Mouse (Mus musculus): ENCODE measurements at regions not wholly inside any gene's neighbourhood (a gene's known extent, or its start where the extent isn't known, plus 50 kb on each side); places are given as distances from the start of the nearest gene placed in this dataset.

- Histone ChIP-seq H3K27me3 (no peaks in the 10 kb centered on the region), H3K4me3 (no peak overlapping the region), H3K36me3 (no peaks in the 10 kb centered on the region), H3K4me2 (no peak overlapping the region), H3K9ac (no peak overlapping the region), H3K9me3 (no peaks in the 10 kb centered on the region), H3K27ac (replicated peaks) (no peak overlapping the region), H3K4me1 (replicated peaks) (peaks cover 16% of the 10 kb centered on the region; the same call in 1 of the 2 replicates)
- 38% methylated on average over 4 of the region's 4 CpGs for WGBS
- ATAC-seq (ENCODE audit: low read depth) = no peak
Measured at GRCm38 (mm10) chr7:137864912-137865311, 427.5 kb downstream of the Glrx3 start.

DNA sequence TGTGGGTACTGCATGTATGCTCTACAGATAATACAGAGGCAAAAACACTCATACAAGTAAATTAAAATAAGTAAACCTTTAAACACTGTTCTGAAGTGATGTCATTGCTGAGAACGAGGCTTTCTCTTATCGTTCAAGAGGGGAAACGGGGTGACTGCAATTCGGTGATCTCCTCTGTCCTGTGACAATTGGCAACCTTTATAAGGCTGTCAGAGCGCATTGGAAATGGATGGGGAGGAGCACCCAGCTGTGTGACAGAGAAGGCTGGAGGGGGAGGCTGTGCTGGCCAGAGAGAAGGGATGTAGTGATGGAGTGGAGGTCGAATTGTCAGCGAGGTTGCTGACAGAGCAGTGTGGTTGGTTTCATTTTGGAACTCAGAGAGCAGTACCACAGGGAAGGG is 428.0 kb downstream of the Glrx3 start:
- H3K4me1 ChIP-seq (replicated peaks) = peaks cover 16% of the 10 kb centered on the region; the same call in 1 of the 2 replicates
- WGBS = 38% methylated on average over 7 of the region's 7 CpGs
- no peaks in the 10 kb centered on the region for H3K27me3 ChIP-seq
- no peak overlapping the region for H3K4me3 ChIP-seq
- ATAC-seq (ENCODE audit: low read depth) = no peak
- H3K27ac ChIP-seq (replicated peaks) = no peak overlapping the region
- no peak overlapping the region for H3K9ac ChIP-seq
- H3K9me3 ChIP-seq = no peaks in the 10 kb centered on the region
- no peaks in the 10 kb centered on the region for H3K36me3 ChIP-seq
- H3K4me2 ChIP-seq = no peak overlapping the region

DNA sequence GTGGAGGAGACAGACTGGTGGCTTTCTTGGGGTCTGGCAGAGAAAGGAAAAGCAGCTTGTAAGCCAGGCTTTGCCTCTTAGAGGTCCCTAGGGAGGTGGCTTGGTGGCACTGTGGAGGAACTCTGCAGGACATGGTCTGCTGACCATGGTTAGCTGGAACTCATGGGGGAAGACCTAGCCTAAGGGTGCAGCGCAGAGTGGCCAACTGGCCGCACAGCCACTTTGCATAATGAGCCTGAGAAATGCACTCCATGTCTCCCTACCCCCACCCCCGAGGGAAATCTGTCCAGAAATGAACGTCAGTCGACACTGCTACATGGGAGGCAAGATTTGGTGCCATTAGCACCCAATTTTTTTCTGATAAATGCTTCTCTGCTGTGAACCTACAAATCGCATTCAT is 429.5 kb downstream of the Glrx3 start:
- Histone ChIP-seq H3K4me1 (replicated peaks) (peaks cover 16% of the 10 kb centered on the region; the same call in 1 of the 2 replicates), H3K9me3 (no peaks in the 10 kb centered on the region), H3K27me3 (no peaks in the 10 kb centered on the region), H3K27ac (replicated peaks) (no peak overlapping the region), H3K9ac (no peak overlapping the region), H3K36me3 (no peaks in the 10 kb centered on the region), H3K4me2 (no peak overlapping the region), H3K4me3 (no peak overlapping the region)
- no peak for ATAC-seq (ENCODE audit: low read depth)
- 68% methylated on average over 6 of the region's 6 CpGs for WGBS

DNA sequence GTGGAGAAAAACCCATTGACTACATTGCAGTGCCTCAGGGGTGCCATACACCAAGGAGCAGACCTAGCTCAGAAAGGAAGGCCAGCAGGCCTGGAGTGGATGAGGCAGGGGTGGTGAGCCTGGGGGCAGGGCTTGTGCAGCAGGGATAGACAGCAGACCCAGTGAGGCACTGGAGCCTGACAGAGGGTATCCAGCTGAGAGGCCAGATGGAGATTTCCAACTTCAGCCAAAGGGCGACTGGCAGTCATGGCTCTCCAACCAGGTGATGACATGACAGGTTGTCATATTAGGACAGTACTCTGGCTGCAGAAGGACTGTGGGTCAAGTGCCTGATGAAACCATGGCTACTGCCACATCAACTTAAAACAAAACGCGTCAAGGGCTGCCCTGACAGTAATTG is 431.1 kb downstream of the Glrx3 start:
- no peaks in the 10 kb centered on the region for H3K36me3 ChIP-seq
- H3K27ac ChIP-seq (replicated peaks) = no peak overlapping the region
- H3K9ac ChIP-seq = no peak overlapping the region
- no peaks in the 10 kb centered on the region for H3K27me3 ChIP-seq
- ATAC-seq (ENCODE audit: low read depth) = no peak
- no peak overlapping the region for H3K4me2 ChIP-seq
- no peak overlapping the region for H3K4me3 ChIP-seq
- WGBS = 83% methylated on average over 3 of the region's 3 CpGs
- H3K4me1 ChIP-seq (replicated peaks) = peaks cover 16% of the 10 kb centered on the region; the same call in 1 of the 2 replicates
- H3K9me3 ChIP-seq = no peaks in the 10 kb centered on the region

DNA sequence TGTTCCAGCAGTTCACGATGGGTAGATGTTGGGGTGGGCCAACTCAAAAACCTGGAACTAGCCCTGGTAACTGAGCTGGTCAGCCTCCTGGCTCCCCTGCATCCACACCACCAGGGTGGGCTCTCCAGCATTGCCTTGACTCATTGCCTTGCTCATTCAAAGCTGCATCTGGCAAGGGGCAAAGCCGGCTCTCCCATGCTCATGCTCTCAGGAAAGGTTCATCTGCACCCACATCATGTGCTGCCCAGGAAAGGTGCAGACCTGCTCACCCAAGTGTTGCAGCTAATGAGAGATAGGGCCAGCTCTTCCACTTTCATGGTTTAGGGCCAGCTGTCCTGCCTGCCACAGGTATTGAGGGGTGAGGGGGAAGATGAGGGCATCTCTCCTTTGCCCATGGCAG is 437.9 kb downstream of the Glrx3 start:
- Histone ChIP-seq H3K9ac (no peak overlapping the region), H3K27me3 (no peaks in the 10 kb centered on the region), H3K9me3 (peaks cover 4% of the 10 kb centered on the region; the same call in 1 of the 2 replicates), H3K27ac (replicated peaks) (no peak overlapping the region), H3K4me2 (no peak overlapping the region), H3K4me3 (no peak overlapping the region), H3K4me1 (replicated peaks) (no peaks in the 10 kb centered on the region), H3K36me3 (no peaks in the 10 kb centered on the region)
- WGBS = 94% methylated on average over 2 of the region's 2 CpGs
- ATAC-seq (ENCODE audit: low read depth) = no peak

- no peaks in the 10 kb centered on the region for H3K9me3 ChIP-seq
- H3K4me1 ChIP-seq (replicated peaks) = peaks cover 16% of the 10 kb centered on the region
- H3K4me2 ChIP-seq = no peak overlapping the region
- no peak overlapping the region for H3K27ac ChIP-seq (replicated peaks)
- H3K9ac ChIP-seq = no peak overlapping the region
- ATAC-seq (ENCODE audit: low read depth) = no peak
- H3K27me3 ChIP-seq = no peaks in the 10 kb centered on the region
- no peaks in the 10 kb centered on the region for H3K36me3 ChIP-seq
- 71% methylated on average over 12 of the region's 12 CpGs for WGBS
- no peak overlapping the region for H3K4me3 ChIP-seq
Measured at GRCm38 (mm10) chr7:137879296-137879695, 441.9 kb downstream of the Glrx3 start.

- no peak overlapping the region for H3K9ac ChIP-seq
- H3K4me2 ChIP-seq = no peak overlapping the region
- peaks cover 16% of the 10 kb centered on the region for H3K4me1 ChIP-seq (replicated peaks)
- H3K27ac ChIP-seq (replicated peaks) = peak overlapping the region; percentile 34; the same call in 1 of the 2 replicates
- no peaks in the 10 kb centered on the region for H3K9me3 ChIP-seq
- H3K4me3 ChIP-seq = no peak overlapping the region
- H3K27me3 ChIP-seq = no peaks in the 10 kb centered on the region
- no peaks in the 10 kb centered on the region for H3K36me3 ChIP-seq
- WGBS = 18% methylated on average over 5 of the region's 5 CpGs
- no peak for ATAC-seq (ENCODE audit: low read depth)
Measured at GRCm38 (mm10) chr7:137882876-137883275, 445.5 kb downstream of the Glrx3 start.

DNA sequence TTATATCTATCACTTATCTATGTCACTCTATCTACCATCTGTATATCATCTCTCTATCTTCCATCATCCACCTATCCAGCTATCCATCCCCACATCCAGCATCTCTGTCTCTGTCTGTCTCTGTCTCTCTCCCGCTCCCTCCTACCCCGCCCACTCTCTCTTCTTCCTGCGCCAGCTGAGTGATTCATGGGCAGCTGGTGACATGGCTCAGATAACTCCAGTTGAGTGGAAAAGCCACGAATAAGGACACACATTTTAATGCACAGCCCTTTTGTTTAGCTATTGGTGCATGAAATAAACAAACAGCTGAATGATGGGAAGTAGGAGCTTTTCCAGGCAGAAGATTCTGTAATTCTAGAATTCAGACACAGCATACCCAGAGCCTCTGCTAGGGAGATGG is 446.3 kb downstream of the Glrx3 start:
- Histone ChIP-seq H3K27me3 (no peaks in the 10 kb centered on the region), H3K9me3 (no peaks in the 10 kb centered on the region), H3K27ac (replicated peaks) (no peak overlapping the region), H3K36me3 (no peaks in the 10 kb centered on the region), H3K4me2 (no peak overlapping the region), H3K9ac (no peak overlapping the region), H3K4me1 (replicated peaks) (peaks cover 16% of the 10 kb centered on the region), H3K4me3 (no peak overlapping the region)
- no peak for ATAC-seq (ENCODE audit: low read depth)
- WGBS = 66% methylated on average over 4 of the region's 4 CpGs

GRCm38 (mm10) chr7:137885146-137885545 is 447.7 kb downstream of the Glrx3 start:
- no peak for ATAC-seq (ENCODE audit: low read depth)
- H3K4me1 ChIP-seq (replicated peaks) = peaks cover 16% of the 10 kb centered on the region
- H3K4me2 ChIP-seq = no peak overlapping the region
- WGBS = 63% methylated on average over 8 of the region's 8 CpGs
- no peak overlapping the region for H3K9ac ChIP-seq
- H3K9me3 ChIP-seq = no peaks in the 10 kb centered on the region
- H3K27me3 ChIP-seq = no peaks in the 10 kb centered on the region
- no peak overlapping the region for H3K27ac ChIP-seq (replicated peaks)
- H3K4me3 ChIP-seq = no peak overlapping the region
- H3K36me3 ChIP-seq = no peaks in the 10 kb centered on the region

DNA sequence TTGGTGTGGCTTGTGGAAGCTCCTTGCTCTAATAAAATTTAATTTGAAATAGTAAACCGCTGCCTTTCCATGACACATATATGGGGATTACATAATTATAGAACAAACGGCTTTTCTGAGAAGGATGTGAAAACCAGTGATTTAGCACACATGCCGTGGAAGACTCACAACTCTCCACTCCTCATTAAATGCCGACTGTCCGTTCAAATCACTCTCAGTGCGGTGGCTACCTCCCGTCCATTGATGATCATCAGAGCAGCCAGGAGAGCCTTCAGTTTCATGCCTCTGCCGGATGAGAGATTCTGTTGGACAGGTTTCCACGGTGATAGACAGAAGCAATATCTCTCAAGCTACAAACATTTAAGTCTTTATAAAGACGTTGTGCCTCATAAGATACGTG is 451.3 kb downstream of the Glrx3 start:
- Histone ChIP-seq H3K4me3 (no peak overlapping the region), H3K4me1 (replicated peaks) (no peaks in the 10 kb centered on the region; the same call in 1 of the 2 replicates), H3K36me3 (no peaks in the 10 kb centered on the region), H3K9me3 (no peaks in the 10 kb centered on the region), H3K4me2 (no peak overlapping the region), H3K27me3 (no peaks in the 10 kb centered on the region), H3K9ac (no peak overlapping the region), H3K27ac (replicated peaks) (no peak overlapping the region)
- 83% methylated on average over 11 of the region's 11 CpGs for WGBS
- ATAC-seq (ENCODE audit: low read depth) = no peak

- Histone ChIP-seq H3K4me2 (no peak overlapping the region), H3K27me3 (no peaks in the 10 kb centered on the region), H3K27ac (replicated peaks) (no peak overlapping the region), H3K9me3 (no peaks in the 10 kb centered on the region), H3K36me3 (no peaks in the 10 kb centered on the region), H3K4me3 (no peak overlapping the region), H3K9ac (no peak overlapping the region), H3K4me1 (replicated peaks) (peaks cover 19% of the 10 kb centered on the region)
- 29% methylated on average over 9 of the region's 9 CpGs for WGBS
- no peak for ATAC-seq (ENCODE audit: low read depth)
Measured at GRCm38 (mm10) chr7:137906424-137907060, 469.1 kb downstream of the Glrx3 start.

GRCm38 (mm10) chr7:137909456-137909855 is 472.0 kb downstream of the Glrx3 start:
- 33% methylated on average over 3 of the region's 3 CpGs for WGBS
- Histone ChIP-seq H3K27ac (replicated peaks) (no peak overlapping the region), H3K4me3 (no peak overlapping the region), H3K9ac (no peak overlapping the region), H3K9me3 (no peaks in the 10 kb centered on the region), H3K4me2 (no peak overlapping the region), H3K36me3 (no peaks in the 10 kb centered on the region), H3K27me3 (no peaks in the 10 kb centered on the region), H3K4me1 (replicated peaks) (peaks cover 19% of the 10 kb centered on the region)
- ATAC-seq (ENCODE audit: low read depth) = no peak

DNA sequence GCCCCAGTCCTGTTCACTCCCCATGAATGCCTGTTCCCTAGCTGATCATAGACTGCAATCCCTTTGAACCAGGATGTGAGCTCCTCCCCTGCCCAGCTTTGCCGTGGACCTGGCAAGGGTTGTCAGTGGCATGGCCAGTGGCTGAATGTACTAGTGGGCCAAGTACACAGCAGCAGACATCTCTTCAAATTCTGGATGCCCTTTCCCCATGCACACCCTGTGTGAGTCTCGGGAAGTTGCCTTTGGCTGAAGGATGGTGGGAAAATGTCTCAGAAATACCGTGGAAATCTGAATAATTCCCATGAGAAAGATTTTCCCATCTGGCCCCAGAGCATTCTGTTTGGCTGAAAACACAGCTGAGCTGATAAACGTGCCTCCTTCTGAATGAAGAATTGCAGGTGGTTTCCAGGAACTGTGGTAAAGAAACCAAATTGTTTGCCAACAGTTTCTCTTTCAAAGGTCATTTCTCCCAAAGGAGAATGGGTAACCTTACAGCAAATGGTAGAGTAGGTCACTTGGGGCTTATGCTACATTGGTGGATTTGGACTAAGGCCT is 476.2 kb downstream of the Glrx3 start:
- H3K4me1 ChIP-seq (replicated peaks) = peaks cover 5% of the 10 kb centered on the region; the same call in 1 of the 2 replicates
- ATAC-seq (ENCODE audit: low read depth) = no peak
- no peaks in the 10 kb centered on the region for H3K9me3 ChIP-seq
- WGBS = 58% methylated on average over 4 of the region's 4 CpGs
- H3K4me3 ChIP-seq = no peak overlapping the region
- H3K27me3 ChIP-seq = no peaks in the 10 kb centered on the region
- no peaks in the 10 kb centered on the region for H3K36me3 ChIP-seq
- no peak overlapping the region for H3K27ac ChIP-seq (replicated peaks)
- no peak overlapping the region for H3K4me2 ChIP-seq
- H3K9ac ChIP-seq = no peak overlapping the region
